Mouse (Mus musculus) adrenal gland, postnatal 4 days (tissue): Measurements from ENCODE around the gene Plcg1. TPM values are rescaled to one million over a fixed set of nuclear protein-coding genes. Genes with fewer than 3 reads are reported as not detected.

Experiments
- DNase-seq, 2 experiments: peaks; one replicate each; pipeline ENCODE4 v3.0.0; 2021 to 2022; ENCODE audit warnings: low spot score in 2 of 2, mixed read lengths in 2 of 2
- total RNA-seq, 2 experiments: library from RNA; stranded (reverse); gene quantifications; 2 replicates each; pipeline ENCODE4 v1.2.3; 2021

Plcg1 gene
- total RNA-seq, 2 experiments from 2014 or later: 132 TPM

DNA sequence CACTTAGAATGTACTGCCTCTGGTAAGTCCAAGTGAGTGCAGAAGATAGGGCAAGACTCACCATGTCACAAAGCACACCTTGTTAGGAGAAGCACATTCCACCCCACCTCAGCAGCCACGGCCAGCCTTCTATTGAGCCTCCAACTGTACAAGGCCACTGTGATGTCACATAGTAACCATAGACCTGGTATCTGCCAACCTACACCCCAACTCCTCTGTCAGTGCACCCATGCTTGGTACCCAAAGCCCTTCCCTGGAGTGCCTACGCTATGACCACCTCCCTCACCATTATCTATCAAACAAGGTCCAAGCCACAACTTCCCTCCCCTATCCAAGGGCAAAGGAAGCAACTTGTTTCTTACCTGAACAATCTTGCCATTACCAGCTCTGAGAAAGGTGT, 37.9 kb downstream of the Plcg1 start:
- no peak for DNase-seq

- DNase-seq: no peak
Measured at GRCm38 (mm10) chr2:160770409-160770808, 39.3 kb downstream of the Plcg1 start.

GRCm38 (mm10) chr2:160770871-160771270, 39.8 kb downstream of the Plcg1 start:
- no peak for DNase-seq

GRCm38 (mm10) chr2:160771325-160772276, 40.5 kb downstream of the Plcg1 start:
- no peak for DNase-seq

DNA sequence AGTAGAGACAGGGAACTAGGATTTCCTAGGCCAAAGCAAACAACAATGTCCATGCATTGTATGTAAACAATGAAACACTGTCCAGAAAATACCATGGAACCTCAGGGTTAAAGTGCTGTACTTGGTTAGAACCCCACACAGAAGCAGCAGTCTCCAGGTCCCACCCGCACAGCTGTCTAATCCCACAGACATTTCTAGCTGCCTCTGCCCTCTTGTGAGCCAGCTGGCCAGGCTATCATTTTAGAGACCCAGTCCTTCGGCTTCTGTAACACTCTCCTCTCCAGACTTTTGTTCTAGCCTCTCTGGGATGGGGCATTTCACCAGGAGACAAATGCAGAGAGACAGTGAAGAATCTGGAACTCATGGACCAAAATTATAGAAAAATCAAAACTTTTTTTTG, 46.9 kb downstream of the Plcg1 start:
- no peak for DNase-seq

DNA sequence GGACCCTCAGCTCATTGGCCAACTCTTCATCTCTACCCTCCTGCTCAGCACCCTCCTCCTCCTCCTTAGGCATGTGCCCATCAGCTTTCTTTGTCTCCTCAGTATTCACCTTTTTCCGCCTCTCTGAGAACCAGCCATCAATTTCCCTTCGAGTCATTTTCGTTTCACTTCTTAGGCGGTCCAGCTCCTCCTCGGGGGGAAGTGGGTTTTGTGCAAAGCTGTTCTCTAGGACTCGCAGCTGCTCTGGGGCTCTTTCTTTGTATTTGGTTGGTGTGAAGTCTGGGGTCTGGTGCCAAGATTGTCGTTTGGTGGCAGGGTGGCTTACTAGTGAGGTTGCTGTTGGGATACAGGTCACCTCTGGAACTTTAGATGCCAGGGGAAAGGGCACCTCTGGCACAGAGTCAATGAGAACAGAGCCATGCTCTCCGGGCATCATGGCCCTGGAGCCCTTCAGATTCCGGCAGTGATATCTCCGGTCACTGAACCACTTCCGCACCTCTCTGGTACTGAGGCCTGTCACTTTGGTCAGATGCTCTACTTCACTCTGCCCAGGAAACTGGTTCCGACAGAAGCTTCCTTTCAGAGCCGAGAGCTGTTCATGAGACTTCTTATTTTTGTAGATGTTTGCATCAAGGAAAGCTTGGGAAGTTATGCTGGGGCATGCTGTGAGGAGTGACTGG, 49.2 kb downstream of the Plcg1 start:
- DNase-seq: no peak

DNA sequence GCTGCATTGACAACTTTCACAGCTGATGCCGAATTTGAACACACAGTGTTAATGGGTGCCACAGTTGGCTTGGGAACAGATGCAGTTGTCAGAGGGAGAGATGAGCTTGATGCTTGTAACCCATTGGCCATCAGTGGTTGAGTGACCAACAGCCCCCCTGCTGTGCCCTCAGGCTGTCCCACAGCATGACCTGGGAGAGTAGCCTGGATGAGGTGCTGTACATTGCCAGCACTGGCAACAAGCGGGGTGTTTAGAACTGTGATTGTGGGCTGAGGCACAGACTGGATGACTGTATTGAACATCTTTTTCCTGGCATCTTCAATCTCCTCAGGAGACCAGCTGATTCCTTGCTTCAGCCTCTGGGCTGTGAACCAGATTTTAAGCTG, 49.7 kb downstream of the Plcg1 start:
- no peak for DNase-seq

DNA sequence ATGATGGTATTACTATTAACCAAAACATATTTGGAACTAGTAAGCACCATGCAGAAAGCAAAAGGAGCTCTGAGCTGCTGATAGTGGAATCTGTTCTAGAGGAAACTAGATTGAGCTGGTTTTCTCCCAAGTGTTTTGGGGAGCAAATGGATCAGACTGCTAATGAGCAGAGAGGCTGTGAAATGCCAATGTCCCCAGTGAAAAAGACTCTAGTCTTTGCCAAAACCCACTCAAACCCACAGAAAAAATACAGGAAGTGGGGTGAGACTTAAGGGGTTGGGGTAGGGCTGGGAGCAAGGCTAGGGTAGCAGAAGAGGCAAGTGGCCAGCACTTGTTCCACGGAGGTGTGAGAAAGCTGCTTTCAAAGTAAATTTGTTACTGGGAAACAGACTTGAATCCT, 55.2 kb downstream of the Plcg1 start:
- DNase-seq: no peak

DNA sequence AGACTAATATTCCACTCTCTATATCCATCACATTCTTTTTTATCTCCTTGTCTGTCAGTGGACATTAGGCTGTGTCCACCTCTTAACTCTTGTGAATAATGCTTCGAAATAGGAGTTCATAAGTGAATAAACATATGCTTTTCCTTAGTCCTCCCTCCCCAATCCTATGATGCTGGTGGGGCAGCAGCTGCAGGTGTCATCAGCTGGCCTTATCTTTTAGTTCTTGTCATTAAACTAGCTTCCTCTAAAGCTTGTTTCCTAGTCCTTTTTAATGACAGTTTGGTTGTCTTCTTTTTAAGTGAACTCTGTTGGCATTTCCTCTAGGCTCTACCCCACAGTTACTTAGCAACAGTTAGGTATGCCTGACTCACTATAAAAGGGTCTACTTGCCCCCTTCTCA, 57.9 kb downstream of the Plcg1 start:
- no peak for DNase-seq

DNA sequence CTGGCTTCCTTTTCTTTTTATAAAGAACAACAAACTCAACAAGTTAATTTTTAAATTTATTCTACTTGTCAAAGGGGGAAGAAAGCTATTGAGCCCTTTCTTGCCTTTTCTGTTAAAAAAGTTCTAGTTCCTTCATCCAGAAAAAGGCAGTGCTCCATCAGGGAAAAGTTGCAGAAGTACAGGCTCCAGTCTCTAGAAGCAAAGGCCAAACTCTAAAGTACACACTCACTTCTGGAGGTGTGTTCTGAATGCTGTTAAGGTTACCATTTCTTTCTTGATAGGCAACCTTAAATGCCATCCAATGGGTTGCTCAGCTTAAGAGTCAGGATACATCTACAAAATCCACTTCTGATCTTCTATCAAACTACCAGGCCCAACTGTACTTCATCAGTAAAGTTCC, 58.6 kb downstream of the Plcg1 start:
- DNase-seq: no peak

DNA sequence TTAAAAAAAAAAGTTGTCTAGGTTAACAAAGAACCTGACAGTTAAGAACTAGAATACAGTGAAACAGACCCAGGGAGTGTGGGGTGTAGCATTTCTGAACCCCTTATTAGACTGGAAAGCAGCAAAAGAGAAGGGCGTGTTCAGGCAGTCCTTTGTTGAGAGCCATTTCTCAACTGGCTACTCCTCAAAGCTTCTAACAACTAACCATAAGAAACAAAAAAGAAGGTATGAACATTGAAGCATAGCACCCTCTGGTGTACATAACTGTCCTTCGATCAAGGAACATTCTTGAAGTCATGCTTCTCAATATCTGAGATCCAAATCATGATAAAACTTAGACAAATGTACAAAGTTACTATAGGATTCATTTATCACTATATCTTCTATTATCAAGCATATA, 62.0 kb downstream of the Plcg1 start:
- no peak for DNase-seq

DNA sequence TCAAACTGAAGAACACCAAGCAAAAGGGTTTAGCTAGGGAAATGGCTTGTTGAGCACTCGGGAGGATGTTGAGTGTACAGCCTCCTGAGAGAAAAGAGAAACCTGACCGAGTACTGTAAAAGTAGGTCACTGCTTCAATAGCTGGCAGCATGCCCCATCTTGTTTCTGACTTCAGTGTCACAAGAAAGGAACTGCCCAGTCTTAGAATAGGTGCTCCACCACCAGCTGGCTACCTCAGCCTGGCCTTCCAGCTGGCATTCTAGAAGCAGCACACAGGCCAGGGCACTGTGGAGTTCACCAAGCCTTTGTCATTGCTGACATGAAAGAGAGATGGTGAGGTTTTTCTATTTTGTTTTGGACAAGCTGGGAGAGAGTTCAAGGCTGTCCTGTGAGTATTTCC, 65.9 kb downstream of the Plcg1 start:
- peak in 1 of 2 experiments; percentile 24 for DNase-seq

GRCm38 (mm10) chr2:160798206-160798605, 67.1 kb downstream of the Plcg1 start:
- DNase-seq: no peak

GRCm38 (mm10) chr2:160800967-160801366, 69.9 kb downstream of the Plcg1 start:
- DNase-seq: no peak

- no peak for DNase-seq
Measured at GRCm38 (mm10) chr2:160802326-160802725, 71.2 kb downstream of the Plcg1 start.

GRCm38 (mm10) chr2:160804794-160805527, 73.9 kb downstream of the Plcg1 start:
- DNase-seq: no peak

DNA sequence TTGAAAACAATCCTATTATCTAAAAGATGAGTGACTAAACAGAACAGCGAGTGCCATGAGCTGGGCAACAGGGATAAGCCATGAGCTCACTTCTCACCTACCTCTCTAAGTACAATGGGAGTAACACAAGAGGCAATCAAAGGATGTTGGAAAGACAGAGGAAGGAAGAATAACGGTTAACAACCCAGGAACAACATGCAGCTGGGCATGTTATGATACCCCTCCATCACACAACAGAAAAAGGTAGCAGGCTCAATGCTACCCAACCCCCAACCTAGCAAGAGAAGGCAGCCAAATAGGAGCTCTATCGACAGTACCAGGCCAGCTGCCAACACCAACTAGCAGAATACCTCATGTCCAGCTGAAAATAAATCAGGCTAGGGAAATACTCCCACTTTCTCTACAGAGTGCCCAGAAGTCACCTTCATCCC, 75.0 kb downstream of the Plcg1 start:
- no peak for DNase-seq

DNA sequence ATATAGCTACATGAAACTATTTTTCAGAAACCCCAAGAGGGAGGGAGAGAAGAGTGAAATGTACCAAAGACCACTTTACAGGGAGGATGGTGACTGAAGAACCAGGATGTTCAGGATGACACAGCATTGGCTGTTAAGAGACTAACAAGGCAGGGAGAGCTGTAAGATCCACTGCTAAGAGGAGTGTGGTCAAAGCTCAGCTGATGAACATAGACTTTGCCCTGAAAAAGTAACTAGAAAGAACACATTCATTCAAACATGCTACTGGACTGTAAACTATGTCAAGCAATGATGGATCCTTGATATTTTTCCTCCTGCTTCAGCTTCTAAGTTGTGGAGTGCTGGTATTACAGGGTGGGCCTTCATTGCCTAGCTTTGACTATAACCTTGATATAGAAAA, 79.3 kb downstream of the Plcg1 start:
- no peak for DNase-seq

DNA sequence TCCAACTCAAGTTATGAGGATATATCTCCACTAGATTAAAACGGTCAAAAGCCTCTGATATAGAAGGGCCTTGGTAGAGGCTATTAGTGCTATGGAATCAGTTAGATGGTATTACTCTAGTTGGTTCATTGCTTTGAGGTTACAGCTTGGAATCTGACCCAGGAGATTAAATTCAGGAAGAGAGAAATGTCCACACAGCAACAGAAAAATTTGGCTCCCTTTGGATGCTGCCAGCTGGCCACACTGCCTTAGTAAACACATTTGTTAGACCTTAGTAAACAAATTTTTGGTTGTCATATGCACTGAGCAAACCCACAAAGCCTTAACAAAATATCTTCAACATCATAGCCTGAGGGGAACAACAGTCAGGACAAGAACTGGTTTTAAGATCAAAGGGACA, 79.7 kb downstream of the Plcg1 start:
- no peak for DNase-seq
